Mouse (Mus musculus) common myeloid progenitor, adult 5-6 weeks (primary cell): ENCODE measurements at regions not wholly inside any gene's neighbourhood (a gene's known extent, or its start where the extent isn't known, plus 50 kb on each side); places are given as distances from the start of the nearest gene placed in this dataset.
"Not testable (repeated sequence)": the region's sequence is repeated elsewhere in the genome, so short reads cannot be mapped to it uniquely, and the experiment has no call there.

Experiments
- ATAC-seq: replicated peaks from 2 replicates; pipeline ENCODE4 v1.8.0; 2016; ENCODE audit warnings: low read depth, mild to moderate bottlenecking, moderate TSS enrichment, inconsistent platforms; ENCODE audit not compliant: poor library complexity, severe bottlenecking

GRCm38 (mm10) chr13:70276884-70277378 is 360.5 kb downstream of the Ice1 start:
- not testable (repeated sequence) for ATAC-seq

- no peak for ATAC-seq
Measured at GRCm38 (mm10) chr13:70277667-70278591, 359.5 kb downstream of the Ice1 start.

GRCm38 (mm10) chr13:70281051-70281847 is 356.2 kb downstream of the Ice1 start:
- ATAC-seq: no peak

- ATAC-seq: no peak
Measured at GRCm38 (mm10) chr13:70282731-70283130, 354.7 kb downstream of the Ice1 start.

- ATAC-seq: no peak
Measured at GRCm38 (mm10) chr13:70283231-70283630, 354.2 kb downstream of the Ice1 start.

GRCm38 (mm10) chr13:70292713-70293112 is 344.7 kb downstream of the Ice1 start:
- ATAC-seq: no peak

- ATAC-seq: no peak
Measured at GRCm38 (mm10) chr13:70303953-70304525, 333.4 kb downstream of the Ice1 start.

GRCm38 (mm10) chr13:70310516-70310915 is 326.9 kb downstream of the Ice1 start:
- no peak for ATAC-seq

GRCm38 (mm10) chr13:70311226-70312055 is 326.0 kb downstream of the Ice1 start:
- ATAC-seq: no peak

GRCm38 (mm10) chr13:70313205-70313604 is 324.2 kb downstream of the Ice1 start:
- ATAC-seq: no peak

- no peak for ATAC-seq
Measured at GRCm38 (mm10) chr13:70323537-70323936, 313.9 kb downstream of the Ice1 start.

- no peak for ATAC-seq
Measured at GRCm38 (mm10) chr13:70336069-70336468, 301.4 kb downstream of the Ice1 start.

- no peak for ATAC-seq
Measured at GRCm38 (mm10) chr13:70340437-70340836, 297.0 kb downstream of the Ice1 start.

GRCm38 (mm10) chr13:70343191-70343734 is 294.2 kb downstream of the Ice1 start:
- ATAC-seq: no peak

GRCm38 (mm10) chr13:70343911-70344310 is 293.5 kb downstream of the Ice1 start:
- ATAC-seq: no peak

- no peak for ATAC-seq
Measured at GRCm38 (mm10) chr13:70344311-70344710, 293.1 kb downstream of the Ice1 start.

- ATAC-seq: no peak
Measured at GRCm38 (mm10) chr13:70348456-70348855, 289.0 kb downstream of the Ice1 start.

- ATAC-seq: no peak
Measured at GRCm38 (mm10) chr13:70348965-70349364, 288.5 kb downstream of the Ice1 start.

- ATAC-seq: no peak
Measured at GRCm38 (mm10) chr13:70369647-70370046, 267.8 kb downstream of the Ice1 start.
